Mouse (Mus musculus): ENCODE results near the gene Rad51b. TPM values are rescaled to one million over a fixed set of nuclear protein-coding genes. Genes with fewer than 3 reads are reported as not detected.

Gene Rad51b
- polyA plus RNA-seq, 1 experiment from 2014 or later, result 6.5 TPM

- Histone ChIP-seq H3K27ac (ENCODE audit: low read depth, low read length) (no peak overlapping the region), H3K4me2 (replicated peaks; ENCODE audit: low read depth, low read length) (no peak overlapping the region), H3K9ac (ENCODE audit: low read depth, low read length) (no peak overlapping the region), H3K4me3 (ENCODE audit: low read depth, low read length) (no peak overlapping the region), H3K4me1 (replicated peaks; ENCODE audit: control insufficient read depth, insufficient read depth, low read length) (no peaks in the 10 kb centered on the region), H3K36me3 (ENCODE audit: control insufficient read depth, insufficient read depth, low read length) (no peaks in the 10 kb centered on the region), H3K9me3 (ENCODE audit: control insufficient read depth, low read length) (no peaks in the 10 kb centered on the region), H3K27me3 (ENCODE audit: control insufficient read depth, insufficient read depth, low read length) (no peaks in the 10 kb centered on the region)
- WGBS, result 49% methylated on average over 1 of the region's 1 CpGs
- ATAC-seq (ENCODE audit: low FRiP score) (no peak), DNase-seq (ENCODE audit: low spot score) (no peak)
Measured at GRCm38 (mm10) chr12:79522374-79522773, 225.3 kb downstream of the Rad51b start.

- WGBS, result 80% methylated on average over 14 of the region's 14 CpGs
- H3K4me3 ChIP-seq (ENCODE audit: low read depth, low read length), result no peak overlapping the region
- no peaks in the 10 kb centered on the region for H3K9me3 ChIP-seq (ENCODE audit: control insufficient read depth, low read length)
- ATAC-seq (ENCODE audit: low FRiP score) (no peak), DNase-seq (ENCODE audit: low spot score) (no peak)
- no peak overlapping the region for H3K27ac ChIP-seq (ENCODE audit: low read depth, low read length)
- H3K9ac ChIP-seq (ENCODE audit: low read depth, low read length), result no peak overlapping the region
- H3K36me3 ChIP-seq (ENCODE audit: control insufficient read depth, insufficient read depth, low read length), result no peaks in the 10 kb centered on the region
- no peaks in the 10 kb centered on the region for H3K4me1 ChIP-seq (replicated peaks; ENCODE audit: control insufficient read depth, insufficient read depth, low read length)
- no peak overlapping the region for H3K4me2 ChIP-seq (replicated peaks; ENCODE audit: low read depth, low read length)
- no peaks in the 10 kb centered on the region for H3K27me3 ChIP-seq (ENCODE audit: control insufficient read depth, insufficient read depth, low read length)
Measured at GRCm38 (mm10) chr12:79524941-79525871, 228.1 kb downstream of the Rad51b start.

- no peak for DNase-seq (ENCODE audit: low spot score)
- no peak overlapping the region for H3K4me2 ChIP-seq (replicated peaks; ENCODE audit: low read depth, low read length)
- H3K4me1 ChIP-seq (replicated peaks; ENCODE audit: control insufficient read depth, insufficient read depth, low read length), result 0 out of 2 replicates have a peak, but pooled peaks cover 2% of the 10 kb centered on the region
Measured at GRCm38 (mm10) chr12:79525872-79526271, 228.8 kb downstream of the Rad51b start.

GRCm38 (mm10) chr12:79527222-79527621, 230.1 kb downstream of the Rad51b start:
- no peak overlapping the region for H3K9ac ChIP-seq (ENCODE audit: low read depth, low read length)
- no peaks in the 10 kb centered on the region for H3K36me3 ChIP-seq (ENCODE audit: control insufficient read depth, insufficient read depth, low read length)
- H3K27me3 ChIP-seq (ENCODE audit: control insufficient read depth, insufficient read depth, low read length), result no peaks in the 10 kb centered on the region
- H3K4me1 ChIP-seq (replicated peaks; ENCODE audit: control insufficient read depth, insufficient read depth, low read length), result peaks cover 2% of the 10 kb centered on the region; the same call in 1 of the 2 replicates
- DNase-seq (ENCODE audit: low spot score) (no peak), ATAC-seq (ENCODE audit: low FRiP score) (no peak)
- H3K4me3 ChIP-seq (ENCODE audit: low read depth, low read length), result no peak overlapping the region
- H3K27ac ChIP-seq (ENCODE audit: low read depth, low read length), result no peak overlapping the region
- H3K9me3 ChIP-seq (ENCODE audit: control insufficient read depth, low read length), result no peaks in the 10 kb centered on the region
- 86% methylated on average over 3 of the region's 3 CpGs for WGBS
- no peak overlapping the region for H3K4me2 ChIP-seq (replicated peaks; ENCODE audit: low read depth, low read length)

More at GRCm38 (mm10) chr12:79525872-79526271, 228.8 kb downstream of the Rad51b start:
- Histone ChIP-seq H3K4me3 (ENCODE audit: low read depth, low read length) (no peak overlapping the region), H3K36me3 (ENCODE audit: control insufficient read depth, insufficient read depth, low read length) (no peaks in the 10 kb centered on the region), H3K27ac (ENCODE audit: low read depth, low read length) (no peak overlapping the region), H3K9me3 (ENCODE audit: control insufficient read depth, low read length) (no peaks in the 10 kb centered on the region), H3K9ac (ENCODE audit: low read depth, low read length) (no peak overlapping the region), H3K27me3 (ENCODE audit: control insufficient read depth, insufficient read depth, low read length) (no peaks in the 10 kb centered on the region)
- WGBS, result 28% methylated on average over 8 of the region's 8 CpGs
- ATAC-seq (ENCODE audit: low FRiP score), result no peak

- H3K4me2 ChIP-seq (replicated peaks; ENCODE audit: low read depth, low read length), result no peak overlapping the region
- no peaks in the 10 kb centered on the region for H3K27me3 ChIP-seq (ENCODE audit: control insufficient read depth, insufficient read depth, low read length)
- H3K9me3 ChIP-seq (ENCODE audit: control insufficient read depth, low read length), result no peaks in the 10 kb centered on the region
- WGBS, result 61% methylated on average over 10 of the region's 10 CpGs
- H3K27ac ChIP-seq (ENCODE audit: low read depth, low read length), result no peak overlapping the region
- H3K4me1 ChIP-seq (replicated peaks; ENCODE audit: control insufficient read depth, insufficient read depth, low read length), result peaks cover 2% of the 10 kb centered on the region; the same call in 1 of the 2 replicates
- DNase-seq (ENCODE audit: low spot score) (no peak), ATAC-seq (ENCODE audit: low FRiP score) (no peak)
- no peaks in the 10 kb centered on the region for H3K36me3 ChIP-seq (ENCODE audit: control insufficient read depth, insufficient read depth, low read length)
- no peak overlapping the region for H3K9ac ChIP-seq (ENCODE audit: low read depth, low read length)
- H3K4me3 ChIP-seq (ENCODE audit: low read depth, low read length), result no peak overlapping the region
Measured at GRCm38 (mm10) chr12:79530275-79530902, 233.3 kb downstream of the Rad51b start.

- Histone ChIP-seq H3K4me1 (replicated peaks; ENCODE audit: control insufficient read depth, insufficient read depth, low read length) (peaks cover 2% of the 10 kb centered on the region; the same call in 1 of the 2 replicates), H3K36me3 (ENCODE audit: control insufficient read depth, insufficient read depth, low read length) (no peaks in the 10 kb centered on the region), H3K4me2 (replicated peaks; ENCODE audit: low read depth, low read length) (no peak overlapping the region), H3K9me3 (ENCODE audit: control insufficient read depth, low read length) (no peaks in the 10 kb centered on the region), H3K27ac (ENCODE audit: low read depth, low read length) (no peak overlapping the region), H3K9ac (ENCODE audit: low read depth, low read length) (no peak overlapping the region), H3K4me3 (ENCODE audit: low read depth, low read length) (no peak overlapping the region), H3K27me3 (ENCODE audit: control insufficient read depth, insufficient read depth, low read length) (no peaks in the 10 kb centered on the region)
- ATAC-seq (ENCODE audit: low FRiP score), result no peak
- WGBS, result 81% methylated on average over 5 of the region's 5 CpGs
- DNase-seq (ENCODE audit: low spot score), result no peak
Measured at GRCm38 (mm10) chr12:79531809-79532798, 235.0 kb downstream of the Rad51b start.

- Histone ChIP-seq H3K4me2 (replicated peaks; ENCODE audit: low read depth, low read length) (no peak overlapping the region), H3K4me3 (ENCODE audit: low read depth, low read length) (no peak overlapping the region), H3K9ac (ENCODE audit: low read depth, low read length) (no peak overlapping the region), H3K9me3 (ENCODE audit: control insufficient read depth, low read length) (no peaks in the 10 kb centered on the region), H3K27me3 (ENCODE audit: control insufficient read depth, insufficient read depth, low read length) (no peaks in the 10 kb centered on the region), H3K27ac (ENCODE audit: low read depth, low read length) (no peak overlapping the region), H3K36me3 (ENCODE audit: control insufficient read depth, insufficient read depth, low read length) (no peaks in the 10 kb centered on the region), H3K4me1 (replicated peaks; ENCODE audit: control insufficient read depth, insufficient read depth, low read length) (peaks cover 2% of the 10 kb centered on the region; the same call in 1 of the 2 replicates)
- 84% methylated on average over 1 of the region's 1 CpGs for WGBS
- DNase-seq (ENCODE audit: low spot score), result no peak
- no peak for ATAC-seq (ENCODE audit: low FRiP score)
Measured at GRCm38 (mm10) chr12:79534778-79535177, 237.7 kb downstream of the Rad51b start.

Data from hindbrain, embryonic 11.5 days (tissue).